Mouse (Mus musculus): ENCODE measurements around the gene Afap1l2.

- TF ChIP-seq CTCF (IDR thresholded peaks at IDR 0.05; ENCODE audit: control insufficient read depth, insufficient read depth, low read length) (peak; percentile 59), POLR2A (IDR thresholded peaks at IDR 0.05; ENCODE audit: borderline replicate concordance, control insufficient read depth, low read depth, low read length) (no peak)
Measured at GRCm38 (mm10) chr19:57031582-57031981, 23.6 kb upstream of the Afap1l2 start.

Measured in bone marrow, adult 2 months (tissue).